Mouse (Mus musculus) liver, adult 2 months (tissue): Measurements from ENCODE around the gene Csf1.

Source experiments
- CTCF ChIP-seq: fragments of 200-500 bp; IDR thresholded peaks from 2 replicates; pipeline ENCODE4 v1.5.1; 2011; ENCODE audit warnings: low read depth, low read length, control low read depth
- POLR2A ChIP-seq: fragments of 200-500 bp; IDR thresholded peaks from 2 replicates; pipeline ENCODE4 v1.6.1; 2011; ENCODE audit warnings: low read length, control low read depth; ENCODE audit not compliant: insufficient read depth; ENCODE audit errors: extremely low read depth

DNA sequence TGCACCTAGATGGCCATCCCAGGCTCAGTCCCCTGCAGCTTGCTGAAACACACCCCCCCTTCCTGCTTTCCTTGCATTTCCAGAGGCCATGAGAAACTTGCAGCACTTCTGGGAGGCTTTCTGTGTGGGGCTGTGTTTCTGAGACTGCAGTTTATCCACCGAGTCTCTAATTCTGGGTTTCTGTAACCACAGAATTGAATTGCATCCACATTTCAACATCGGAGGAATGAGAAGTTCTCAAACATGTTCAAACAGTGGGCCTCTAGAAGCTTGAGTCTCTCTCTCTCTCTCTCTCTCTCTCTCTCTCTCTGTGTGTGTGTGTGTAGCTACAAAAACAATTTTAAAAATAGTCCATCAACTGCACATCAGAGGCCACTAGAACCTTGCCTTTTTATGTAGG is 9.4 kb upstream of the Csf1 start:
- TF ChIP-seq CTCF = no peak
- no peak for TF ChIP-seq POLR2A
